Mouse (Mus musculus): ENCODE measurements around the gene Fkbp15. TPM values are rescaled to one million over a fixed set of nuclear protein-coding genes. Genes with fewer than 3 reads are reported as not detected.

Gene Fkbp15
- total and polyA plus RNA-seq, 2 experiments from 2014 or later: 11.8 to 34.3 TPM

GRCm38 (mm10) chr4:62251776-62252175 lies 108.6 kb downstream of the Fkbp15 start:
- no peaks in the 10 kb centered on the region for H3K4me1 ChIP-seq (ENCODE audit: control insufficient read depth, insufficient read depth)
- H3K9ac ChIP-seq (replicated peaks; ENCODE audit: low read depth, low read length): no peak overlapping the region
- H3K4me3 ChIP-seq (ENCODE audit: low read depth, low read length): no peak overlapping the region
- TF ChIP-seq CTCF (IDR thresholded peaks at IDR 0.05; ENCODE audit: low read depth): no peak
- no peak for TF ChIP-seq EP300 (IDR thresholded peaks at IDR 0.05; ENCODE audit: low read depth)
- 68% methylated on average over 4 of the region's 4 CpGs for WGBS
- no peak for DNase-seq (ENCODE audit: low spot score)
- no peaks in the 10 kb centered on the region for H3K27me3 ChIP-seq (ENCODE audit: control insufficient read depth, insufficient read depth, low read length)
- H3K4me2 ChIP-seq (ENCODE audit: low read depth, low read length): no peak overlapping the region
- no peaks in the 10 kb centered on the region for H3K9me3 ChIP-seq (replicated peaks; ENCODE audit: control insufficient read depth, low read length)
- no peaks in the 10 kb centered on the region for H3K36me3 ChIP-seq (replicated peaks; ENCODE audit: control insufficient read depth, insufficient read depth, low read length)
- ATAC-seq (ENCODE audit: insufficient read depth, low read depth): no peak
- H3K27ac ChIP-seq (ENCODE audit: low read depth): no peak overlapping the region

DNA sequence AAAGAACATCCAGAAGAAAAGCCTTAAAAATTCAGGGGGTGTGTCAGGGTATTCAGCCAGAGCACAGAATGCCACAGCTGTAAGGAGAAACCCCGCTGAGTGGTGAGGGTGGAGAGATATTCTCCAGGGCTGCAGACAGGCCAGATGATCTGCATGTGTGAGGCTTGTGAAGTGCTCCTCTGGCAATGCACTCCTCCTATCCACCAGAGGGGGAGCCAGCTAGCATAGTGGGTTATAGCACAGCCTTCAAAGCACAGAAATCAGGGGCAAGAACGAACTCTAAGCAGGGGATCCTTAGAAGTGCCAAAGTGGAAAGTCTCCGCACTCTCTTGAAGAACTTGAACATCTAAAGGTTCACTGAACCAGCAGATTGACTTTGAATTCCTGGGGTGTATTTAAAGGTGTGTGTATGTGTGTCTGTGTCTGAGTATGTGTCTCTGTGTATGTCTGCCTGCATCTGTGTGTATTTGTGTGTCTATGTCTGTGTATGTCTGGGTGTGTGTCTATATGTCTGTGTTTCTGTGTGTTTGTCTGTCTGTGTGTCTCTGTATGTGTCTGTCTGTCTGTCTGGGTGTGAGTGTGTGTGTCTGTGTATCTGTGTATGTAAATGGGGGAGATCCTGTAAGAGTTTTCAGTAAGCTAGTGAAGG lies 109.3 kb downstream of the Fkbp15 start:
- no peak overlapping the region for H3K9ac ChIP-seq (replicated peaks; ENCODE audit: low read depth, low read length)
- H3K27me3 ChIP-seq (ENCODE audit: control insufficient read depth, insufficient read depth, low read length): no peaks in the 10 kb centered on the region
- 37% methylated on average over 3 of the region's 3 CpGs for WGBS
- H3K27ac ChIP-seq (ENCODE audit: low read depth): no peak overlapping the region
- no peak overlapping the region for H3K4me2 ChIP-seq (ENCODE audit: low read depth, low read length)
- no peaks in the 10 kb centered on the region for H3K36me3 ChIP-seq (replicated peaks; ENCODE audit: control insufficient read depth, insufficient read depth, low read length)
- DNase-seq (ENCODE audit: low spot score) (no peak), ATAC-seq (ENCODE audit: insufficient read depth, low read depth) (no peak)
- TF ChIP-seq EP300 (IDR thresholded peaks at IDR 0.05; ENCODE audit: low read depth): no peak
- no peak for TF ChIP-seq CTCF (IDR thresholded peaks at IDR 0.05; ENCODE audit: low read depth)
- H3K4me1 ChIP-seq (ENCODE audit: control insufficient read depth, insufficient read depth): no peaks in the 10 kb centered on the region
- H3K4me3 ChIP-seq (ENCODE audit: low read depth, low read length): no peak overlapping the region
- no peaks in the 10 kb centered on the region for H3K9me3 ChIP-seq (replicated peaks; ENCODE audit: control insufficient read depth, low read length)

Other genes with a start within 250 kb of the Fkbp15 start
- gene Mup21, start 209.7 kb downstream of the Fkbp15 start, total RNA-seq (2014; rRNA removed; ENCODE audit: low replicate concordance): not detected in 2 replicates
- gene Mup21, start 209.7 kb downstream of the Fkbp15 start, polyA plus RNA-seq (2015; fragmentation: Nextera tagmentation; extraction: Ambion mirVana): not detected in 2 replicates
- gene Zfp37, start 129.5 kb downstream of the Fkbp15 start, total RNA-seq (2014; rRNA removed; ENCODE audit: low replicate concordance): 4.5 and 9.5 TPM in 2 replicates
- gene Zfp37, start 129.5 kb downstream of the Fkbp15 start, polyA plus RNA-seq (2015; fragmentation: Nextera tagmentation; extraction: Ambion mirVana): 2.8 TPM in 2 replicates
- gene Slc31a2, start 98.0 kb downstream of the Fkbp15 start, total RNA-seq (2014; rRNA removed; ENCODE audit: low replicate concordance): 31.4 and 33.2 TPM in 2 replicates
- gene Slc31a2, start 98.0 kb downstream of the Fkbp15 start, polyA plus RNA-seq (2015; fragmentation: Nextera tagmentation; extraction: Ambion mirVana): 15.6 and 16.7 TPM in 2 replicates
- 15.9 and 17.8 TPM in 2 replicates for gene Slc31a1, start 179 bp upstream of the Fkbp15 start, total RNA-seq (2014; rRNA removed; ENCODE audit: low replicate concordance)
- gene Slc31a1, start 179 bp upstream of the Fkbp15 start, polyA plus RNA-seq (2015; fragmentation: Nextera tagmentation; extraction: Ambion mirVana): 35.0 and 35.1 TPM in 2 replicates
- gene Cdc26, start 48.1 kb upstream of the Fkbp15 start, total RNA-seq (2014; rRNA removed; ENCODE audit: low replicate concordance): 30.5 and 34.3 TPM in 2 replicates
- gene Cdc26, start 48.1 kb upstream of the Fkbp15 start, polyA plus RNA-seq (2015; fragmentation: Nextera tagmentation; extraction: Ambion mirVana): 72.8 and 76.9 TPM in 2 replicates
- 11.5 and 16.7 TPM in 2 replicates for gene Prpf4, start 48.2 kb upstream of the Fkbp15 start, total RNA-seq (2014; rRNA removed; ENCODE audit: low replicate concordance)
- gene Prpf4, start 48.2 kb upstream of the Fkbp15 start, polyA plus RNA-seq (2015; fragmentation: Nextera tagmentation; extraction: Ambion mirVana): 7.4 and 8.1 TPM in 2 replicates
- not detected in 2 replicates for gene Rnf183, start 74.7 kb upstream of the Fkbp15 start, total RNA-seq (2014; rRNA removed; ENCODE audit: low replicate concordance)
- not detected in 2 replicates for gene Rnf183, start 74.7 kb upstream of the Fkbp15 start, polyA plus RNA-seq (2015; fragmentation: Nextera tagmentation; extraction: Ambion mirVana)
- 4.2 and 6.7 TPM in 2 replicates for gene Wdr31, start 110.3 kb upstream of the Fkbp15 start, total RNA-seq (2014; rRNA removed; ENCODE audit: low replicate concordance)
- 1.6 and 2.3 TPM in 2 replicates for gene Wdr31, start 110.3 kb upstream of the Fkbp15 start, polyA plus RNA-seq (2015; fragmentation: Nextera tagmentation; extraction: Ambion mirVana)
- 0.27 TPM in 1 of 2 replicates, not detected in the other for gene Bspry, start 119.5 kb upstream of the Fkbp15 start, total RNA-seq (2014; rRNA removed; ENCODE audit: low replicate concordance)
- 0.15 and 0.19 TPM in 2 replicates for gene Bspry, start 119.5 kb upstream of the Fkbp15 start, polyA plus RNA-seq (2015; fragmentation: Nextera tagmentation; extraction: Ambion mirVana)
- gene Hdhd3, start 142.9 kb upstream of the Fkbp15 start, total RNA-seq (2014; rRNA removed; ENCODE audit: low replicate concordance): 2.0 and 17.8 TPM in 2 replicates
- 9.2 and 9.7 TPM in 2 replicates for gene Hdhd3, start 142.9 kb upstream of the Fkbp15 start, polyA plus RNA-seq (2015; fragmentation: Nextera tagmentation; extraction: Ambion mirVana)
- 61.1 and 82.4 TPM in 2 replicates for gene Alad, start 159.4 kb upstream of the Fkbp15 start, total RNA-seq (2014; rRNA removed; ENCODE audit: low replicate concordance)
- 62.1 and 65.7 TPM in 2 replicates for gene Alad, start 159.4 kb upstream of the Fkbp15 start, polyA plus RNA-seq (2015; fragmentation: Nextera tagmentation; extraction: Ambion mirVana)
- 14.0 and 21.9 TPM in 2 replicates for gene Pole3, start 164.5 kb upstream of the Fkbp15 start, total RNA-seq (2014; rRNA removed; ENCODE audit: low replicate concordance)
- gene Pole3, start 164.5 kb upstream of the Fkbp15 start, polyA plus RNA-seq (2015; fragmentation: Nextera tagmentation; extraction: Ambion mirVana): 29.1 and 31.4 TPM in 2 replicates
- not detected in 2 replicates for gene 4933430I17Rik, start 164.8 kb upstream of the Fkbp15 start, total RNA-seq (2014; rRNA removed; ENCODE audit: low replicate concordance)
- gene 4933430I17Rik, start 164.8 kb upstream of the Fkbp15 start, polyA plus RNA-seq (2015; fragmentation: Nextera tagmentation; extraction: Ambion mirVana): 0.16 and 0.25 TPM in 2 replicates
- 66.0 and 114 TPM in 2 replicates for gene Rgs3, start 199.3 kb upstream of the Fkbp15 start, total RNA-seq (2014; rRNA removed; ENCODE audit: low replicate concordance)
- 52.1 and 52.5 TPM in 2 replicates for gene Rgs3, start 199.3 kb upstream of the Fkbp15 start, polyA plus RNA-seq (2015; fragmentation: Nextera tagmentation; extraction: Ambion mirVana)